Mouse (Mus musculus): ENCODE results near the gene Olfr520. TPM values are rescaled to one million over a fixed set of nuclear protein-coding genes. Genes with fewer than 3 reads are reported as not detected.
"Not testable (repeated sequence)": the region's sequence is repeated elsewhere in the genome, so short reads cannot be mapped to it uniquely, and the experiment has no call there.

Gene Olfr520
- polyA plus RNA-seq (2016; fragmentation: Nextera tagmentation; extraction: Ambion mirVana), result not detected in 2 replicates

- H3K9me3 ChIP-seq, result no peaks in the 10 kb centered on the region
- no peaks in the 10 kb centered on the region for H3K36me3 ChIP-seq
- no peaks in the 10 kb centered on the region for H3K27me3 ChIP-seq (replicated peaks)
- H3K4me1 ChIP-seq, result no peaks in the 10 kb centered on the region
- 95% methylated on average over 2 of the region's 2 CpGs for WGBS
- no peak within 1 kb of the TSS for H3K4me2 ChIP-seq (replicated peaks)
- no peak within 1 kb of the TSS for H3K27ac ChIP-seq
- no peak within 1 kb of the TSS for H3K4me3 ChIP-seq
- no peak for ATAC-seq (ENCODE audit: low FRiP score, low read depth)
- H3K9ac ChIP-seq, result no peak within 1 kb of the TSS
These were observed at the start of gene Olfr520 for GRCm38 (mm10) chr7:99729973-99730372. Olfr520 (plus strand) TSS chr7:99730273.

- H3K9ac ChIP-seq, result no peak overlapping the region
- ATAC-seq (ENCODE audit: low FRiP score, low read depth), result no peak
- H3K4me2 ChIP-seq (replicated peaks), result no peak overlapping the region
- WGBS, result 81% methylated on average over 5 of the region's 5 CpGs
- no peaks in the 10 kb centered on the region for H3K27me3 ChIP-seq (replicated peaks)
- H3K27ac ChIP-seq, result no peak overlapping the region
- no peak overlapping the region for H3K4me3 ChIP-seq
- H3K36me3 ChIP-seq, result no peaks in the 10 kb centered on the region
- H3K9me3 ChIP-seq, result no peaks in the 10 kb centered on the region
- no peaks in the 10 kb centered on the region for H3K4me1 ChIP-seq
These were observed 49.3 kb upstream of the Olfr520 start for GRCm38 (mm10) chr7:99680771-99681170.

GRCm38 (mm10) chr7:99684086-99684485, 46.0 kb upstream of the Olfr520 start:
- Histone ChIP-seq H3K4me2 (replicated peaks) (no peak overlapping the region), H3K27ac (no peak overlapping the region), H3K36me3 (no peaks in the 10 kb centered on the region), H3K9ac (no peak overlapping the region), H3K4me1 (no peaks in the 10 kb centered on the region), H3K27me3 (replicated peaks) (no peaks in the 10 kb centered on the region), H3K9me3 (no peaks in the 10 kb centered on the region), H3K4me3 (no peak overlapping the region)
- whole genome bisulfite sequencing, result 62% methylated on average over 4 of the region's 4 CpGs
- no peak for ATAC-seq (ENCODE audit: low FRiP score, low read depth)

GRCm38 (mm10) chr7:99690819-99691218, 39.3 kb upstream of the Olfr520 start:
- H3K27me3 ChIP-seq (replicated peaks), result no peaks in the 10 kb centered on the region
- no peak overlapping the region for H3K27ac ChIP-seq
- no peaks in the 10 kb centered on the region for H3K4me1 ChIP-seq
- ATAC-seq (ENCODE audit: low FRiP score, low read depth), result no peak
- no peak overlapping the region for H3K9ac ChIP-seq
- no peak overlapping the region for H3K4me3 ChIP-seq
- no peak overlapping the region for H3K4me2 ChIP-seq (replicated peaks)
- H3K9me3 ChIP-seq, result no peaks in the 10 kb centered on the region
- WGBS, result 83% methylated on average over 7 of the region's 7 CpGs
- H3K36me3 ChIP-seq, result no peaks in the 10 kb centered on the region

GRCm38 (mm10) chr7:99692396-99692795, 37.7 kb upstream of the Olfr520 start:
- WGBS, result 46% methylated on average over 3 of the region's 3 CpGs
- H3K27ac ChIP-seq, result no peak overlapping the region
- no peak overlapping the region for H3K4me3 ChIP-seq

GRCm38 (mm10) chr7:99693387-99693786, 36.7 kb upstream of the Olfr520 start:
- Histone ChIP-seq H3K9ac (no peak overlapping the region), H3K36me3 (no peaks in the 10 kb centered on the region), H3K27me3 (replicated peaks) (no peaks in the 10 kb centered on the region), H3K9me3 (no peaks in the 10 kb centered on the region), H3K4me2 (replicated peaks) (no peak overlapping the region), H3K4me1 (no peaks in the 10 kb centered on the region), H3K27ac (no peak overlapping the region), H3K4me3 (no peak overlapping the region)
- 97% methylated on average over 3 of the region's 3 CpGs for WGBS
- no peak for ATAC-seq (ENCODE audit: low FRiP score, low read depth)

More at GRCm38 (mm10) chr7:99692396-99692795, 37.7 kb upstream of the Olfr520 start:
- Histone ChIP-seq H3K4me1 (no peaks in the 10 kb centered on the region), H3K9me3 (no peaks in the 10 kb centered on the region), H3K4me2 (replicated peaks) (no peak overlapping the region), H3K36me3 (no peaks in the 10 kb centered on the region), H3K9ac (no peak overlapping the region), H3K27me3 (replicated peaks) (no peaks in the 10 kb centered on the region)
- no peak for ATAC-seq (ENCODE audit: low FRiP score, low read depth)

GRCm38 (mm10) chr7:99693976-99694375, 36.1 kb upstream of the Olfr520 start:
- no peaks in the 10 kb centered on the region for H3K27me3 ChIP-seq (replicated peaks)
- H3K4me3 ChIP-seq, result no peak overlapping the region
- WGBS, result 81% methylated on average over 3 of the region's 3 CpGs
- no peak overlapping the region for H3K9ac ChIP-seq
- ATAC-seq (ENCODE audit: low FRiP score, low read depth), result no peak
- no peak overlapping the region for H3K4me2 ChIP-seq (replicated peaks)
- H3K4me1 ChIP-seq, result no peaks in the 10 kb centered on the region
- no peak overlapping the region for H3K27ac ChIP-seq
- H3K36me3 ChIP-seq, result no peaks in the 10 kb centered on the region
- H3K9me3 ChIP-seq, result no peaks in the 10 kb centered on the region

GRCm38 (mm10) chr7:99694424-99694823, 35.6 kb upstream of the Olfr520 start:
- not testable (repeated sequence) for H3K36me3 ChIP-seq; H3K27me3 ChIP-seq (replicated peaks); H3K9ac ChIP-seq; ATAC-seq (ENCODE audit: low FRiP score, low read depth); H3K4me3 ChIP-seq; H3K4me1 ChIP-seq; H3K9me3 ChIP-seq; H3K27ac ChIP-seq; H3K4me2 ChIP-seq (replicated peaks)
- 81% methylated on average over 5 of the region's 5 CpGs for WGBS

- Histone ChIP-seq H3K4me2 (replicated peaks) (no peak overlapping the region), H3K36me3 (no peaks in the 10 kb centered on the region), H3K9me3 (no peaks in the 10 kb centered on the region), H3K9ac (no peak overlapping the region), H3K4me3 (no peak overlapping the region), H3K27ac (no peak overlapping the region), H3K27me3 (replicated peaks) (no peaks in the 10 kb centered on the region), H3K4me1 (no peaks in the 10 kb centered on the region)
- 87% methylated on average over 8 of the region's 8 CpGs for WGBS
- no peak for ATAC-seq (ENCODE audit: low FRiP score, low read depth)
These were observed 34.5 kb upstream of the Olfr520 start for GRCm38 (mm10) chr7:99695471-99696057.

- no peak for ATAC-seq (ENCODE audit: low FRiP score, low read depth)
- no peaks in the 10 kb centered on the region for H3K9me3 ChIP-seq
- H3K36me3 ChIP-seq, result no peaks in the 10 kb centered on the region
- no peaks in the 10 kb centered on the region for H3K4me1 ChIP-seq
- no peak overlapping the region for H3K4me3 ChIP-seq
- no peak overlapping the region for H3K9ac ChIP-seq
- no peak overlapping the region for H3K27ac ChIP-seq
- WGBS, result 86% methylated on average over 3 of the region's 3 CpGs
- no peak overlapping the region for H3K4me2 ChIP-seq (replicated peaks)
- no peaks in the 10 kb centered on the region for H3K27me3 ChIP-seq (replicated peaks)
These were observed 31.5 kb upstream of the Olfr520 start for GRCm38 (mm10) chr7:99698576-99698975.

GRCm38 (mm10) chr7:99699106-99699505, 31.0 kb upstream of the Olfr520 start:
- H3K4me3 ChIP-seq, result no peak overlapping the region
- no peaks in the 10 kb centered on the region for H3K9me3 ChIP-seq
- no peak overlapping the region for H3K4me2 ChIP-seq (replicated peaks)
- ATAC-seq (ENCODE audit: low FRiP score, low read depth), result no peak
- no peak overlapping the region for H3K27ac ChIP-seq
- WGBS, result 32% methylated on average over 3 of the region's 3 CpGs
- H3K36me3 ChIP-seq, result no peaks in the 10 kb centered on the region
- H3K9ac ChIP-seq, result no peak overlapping the region
- H3K4me1 ChIP-seq, result no peaks in the 10 kb centered on the region
- no peaks in the 10 kb centered on the region for H3K27me3 ChIP-seq (replicated peaks)

- Histone ChIP-seq H3K4me1 (no peaks in the 10 kb centered on the region), H3K4me2 (replicated peaks) (no peak overlapping the region), H3K27ac (no peak overlapping the region), H3K27me3 (replicated peaks) (no peaks in the 10 kb centered on the region), H3K4me3 (no peak overlapping the region), H3K36me3 (no peaks in the 10 kb centered on the region), H3K9me3 (no peaks in the 10 kb centered on the region), H3K9ac (no peak overlapping the region)
- 77% methylated on average over 3 of the region's 3 CpGs for WGBS
- ATAC-seq (ENCODE audit: low FRiP score, low read depth), result no peak
These were observed 30.3 kb upstream of the Olfr520 start for GRCm38 (mm10) chr7:99699709-99700151.

- H3K4me1 ChIP-seq, result no peaks in the 10 kb centered on the region
- no peaks in the 10 kb centered on the region for H3K36me3 ChIP-seq
- H3K4me3 ChIP-seq, result no peak overlapping the region
- H3K9me3 ChIP-seq, result no peaks in the 10 kb centered on the region
- H3K27me3 ChIP-seq (replicated peaks), result no peaks in the 10 kb centered on the region
- 87% methylated on average over 4 of the region's 4 CpGs for WGBS
- no peak for ATAC-seq (ENCODE audit: low FRiP score, low read depth)
- H3K4me2 ChIP-seq (replicated peaks), result no peak overlapping the region
- no peak overlapping the region for H3K9ac ChIP-seq
- H3K27ac ChIP-seq, result no peak overlapping the region
These were observed 29.4 kb upstream of the Olfr520 start for GRCm38 (mm10) chr7:99700641-99701040.
